Mouse (Mus musculus) megakaryocyte, embryonic 14.5 days (primary cell): Measurements from ENCODE around the gene Hoxd3.

Source experiments
- FLI1 ChIP-seq: IDR thresholded peaks from 2 replicates; pipeline ENCODE4 v1.6.1; 2012; ENCODE audit warnings: low read length, inconsistent platforms, mixed read lengths
- GATA1 ChIP-seq: IDR thresholded peaks from 3 replicates; pipeline ENCODE4 v1.6.1; 2012; ENCODE audit warnings: mixed read lengths, low read length, inconsistent platforms, borderline replicate concordance

DNA sequence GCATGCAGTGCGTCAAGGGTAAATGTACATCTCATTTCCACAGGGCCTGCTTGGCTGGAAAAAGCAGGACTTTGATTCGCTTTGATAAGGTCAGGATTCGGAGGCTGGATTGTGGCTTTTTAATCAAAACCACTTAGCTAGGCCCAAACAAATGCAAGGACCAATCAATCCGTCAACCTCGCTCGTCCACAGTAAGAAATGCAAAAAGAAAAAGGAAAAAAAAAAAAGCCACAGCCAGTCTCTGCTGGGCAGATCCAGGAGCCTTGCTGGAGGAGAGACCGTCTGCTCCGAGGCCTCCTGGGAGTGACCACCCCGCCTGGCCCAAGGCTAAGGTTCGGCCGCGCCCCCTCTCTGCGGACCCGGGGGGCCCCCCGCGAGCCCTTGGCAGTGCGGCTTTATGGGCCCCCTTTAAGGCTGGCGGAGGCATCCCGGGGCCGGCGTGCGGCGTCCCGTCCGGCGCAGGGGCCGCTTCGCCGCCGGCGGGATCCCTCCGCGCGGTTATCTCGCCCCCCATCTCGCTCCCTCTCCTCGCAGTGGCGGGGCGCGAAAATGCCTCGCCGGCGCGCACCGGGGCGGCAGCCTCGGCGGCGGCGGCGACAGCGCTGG lies 7.2 kb upstream of the Hoxd3 start, which contains the start of gene Hoxd8:
- no peak for TF ChIP-seq GATA1
- TF ChIP-seq FLI1 = no peak
